Mouse (Mus musculus) kidney, adult 2 months (tissue): ENCODE data around the gene Retnla.

Experiments used
- CTCF ChIP-seq: fragments of 200-500 bp; conservative IDR thresholded peaks from 2 replicates; pipeline ENCODE4 v1.5.1; 2011; ENCODE audit warnings: low read depth, mild to moderate bottlenecking, control low read depth, low read length, moderate library complexity, mixed read lengths; ENCODE audit not compliant: insufficient read depth, insufficient read length
- POLR2A ChIP-seq: fragments of 200-500 bp; IDR thresholded peaks from one replicate; pipeline ENCODE4 v1.6.1; 2011; ENCODE audit warnings: low read depth, low read length, control low read depth

- TF ChIP-seq POLR2A (no peak), CTCF (no peak)
Measured at GRCm38 (mm10) chr16:48868663-48869062, 26.3 kb downstream of the Retnla start.
